In genomic region chr10:127739083-127739660, GRCm38 (mm10) we compare ENCODE assay signal across 8 mouse cellular contexts. TPM values are rescaled to one million over a fixed set of nuclear protein-coding genes. Genes with fewer than 3 reads are reported as not detected.
A peak's percentile ranks its signal among the peaks of the same experiment; 100 is the strongest.
DNase-seq lines count a peak whose midpoint lies in the region; ATAC-seq and TF ChIP-seq lines count a peak whose summit lies in the region.

Zbtb39 (plus strand) TSS chr10:127739538.

- H3K27me3 ChIP-seq in hindbrain, postnatal 0 days (ENCODE audit: insufficient read depth, low read length): no peaks in the 10 kb centered on the region
- peaks cover 3% of the 10 kb centered on the region for H3K27me3 ChIP-seq in megakaryocyte, embryonic 14.5 days (replicated peaks)

- 0 out of 2 replicates have a peak, but pooled peaks cover 6% of the 10 kb centered on the region for H3K4me1 ChIP-seq in hindbrain, postnatal 0 days (ENCODE audit: insufficient read depth, low read length)
- H3K4me1 ChIP-seq in megakaryocyte, embryonic 14.5 days: peaks cover 59% of the 10 kb centered on the region

- peak within 1 kb of the TSS; percentile 75 for H3K27ac ChIP-seq in hindbrain, postnatal 0 days

- H3K36me3 ChIP-seq in hindbrain, postnatal 0 days (ENCODE audit: insufficient read depth, low read length): peaks cover 26% of the 10 kb centered on the region
- peaks cover 31% of the 10 kb centered on the region for H3K36me3 ChIP-seq in megakaryocyte, embryonic 14.5 days (replicated peaks; ENCODE audit: low read length)

- H3K4me3 ChIP-seq in hindbrain, postnatal 0 days (ENCODE audit: low read length): peak within 1 kb of the TSS; percentile 76
- peak within 1 kb of the TSS; percentile 96 for H3K4me3 ChIP-seq in megakaryocyte, embryonic 14.5 days (replicated peaks)

- H3K9me3 ChIP-seq in hindbrain, postnatal 0 days (ENCODE audit: low read length): no peaks in the 10 kb centered on the region
- peaks cover 17% of the 10 kb centered on the region for H3K9me3 ChIP-seq in megakaryocyte, embryonic 14.5 days

- ATAC-seq in hindbrain, postnatal 0 days: peak; percentile 82

- H3K9ac ChIP-seq in hindbrain, postnatal 0 days (replicated peaks; ENCODE audit: low read length): peak within 1 kb of the TSS; percentile 89

- DNase-seq in WW6 (ENCODE audit: low read depth, low spot score): peak; percentile 49
- DNase-seq in cerebellum, postnatal 36 days: peak; percentile 70 to 80
- DNase-seq in gastrocnemius, adult 8-10 months (ENCODE audit: low spot score in 2 of 2): peak; percentile 59 to 68
- DNase-seq in hindbrain, postnatal 0 days (ENCODE audit: low spot score): peak; percentile 89
- DNase-seq in left cerebral cortex, adult 8-10 months (ENCODE audit: low spot score in 2 of 2): peak; percentile 37 to 47
- peak; percentile 78 to 82 for DNase-seq in right cerebral cortex, postnatal 10 days (ENCODE audit: low spot score in 2 of 2)
- peak; percentile 81 to 85 for DNase-seq in urinary bladder, postnatal 4 days (ENCODE audit: low spot score in 2 of 2)

- peak; percentile 36; the same call in 1 of the 2 replicates for TF ChIP-seq CTCF in hindbrain, postnatal 0 days (IDR thresholded peaks at IDR 0.05; ENCODE audit: low read depth)

- peak within 1 kb of the TSS; percentile 65 for H3K4me2 ChIP-seq in hindbrain, postnatal 0 days (ENCODE audit: low read depth, low read length)

- under 1% methylated on average over 50 of the region's 61 CpGs for WGBS in hindbrain, postnatal 0 days

RNA-seq across cellular contexts. Expression of gene Zbtb39, which starts in this region (rescaled TPM):
- 1 to 10 TPM; 6.0 to 8.1 (median 6.4) TPM for total RNA-seq in gastrocnemius, adult 8-10 months (2022)
- total RNA-seq in hindbrain, postnatal 0 days (2014; rRNA removed): 9.9 and 11.5 TPM in 2 replicates
- 2.4 and 2.5 TPM in 2 replicates for polyA plus RNA-seq in hindbrain, postnatal 0 days (2015; fragmentation: Nextera tagmentation; extraction: Ambion mirVana)
- 10 to 100 TPM in 2 of 4 experiments, 1 to 10 TPM in 2; 9.9 to 11.4 (median 10.1) TPM for total RNA-seq in left cerebral cortex, adult 8-10 months (2022)
- polyA plus RNA-seq in megakaryocyte, embryonic 14.5 days (2012; ENCODE audit: insufficient read depth, low replicate concordance): 0.30 and 0.54 TPM in 2 replicates

Comparison
In these comparisons a context has a peak if more than half of its experiments do, and no peak if none do; other contexts are left out.
1. Peak in every context shown above with its lines: DNase-seq, ATAC-seq, H3K4me3 ChIP-seq and H3K27ac ChIP-seq.